Mouse (Mus musculus) urinary bladder, postnatal 10 days (tissue): ENCODE measurements around the gene Dnajb2.
"Not testable (repeated sequence)": the region's sequence is repeated elsewhere in the genome, so short reads cannot be mapped to it uniquely, and the experiment has no call there.

Experiments used
- DNase-seq: peaks from one replicate; pipeline ENCODE4 v3.0.0; 2022; ENCODE audit warnings: low spot score

Gene Dnajb2

DNA sequence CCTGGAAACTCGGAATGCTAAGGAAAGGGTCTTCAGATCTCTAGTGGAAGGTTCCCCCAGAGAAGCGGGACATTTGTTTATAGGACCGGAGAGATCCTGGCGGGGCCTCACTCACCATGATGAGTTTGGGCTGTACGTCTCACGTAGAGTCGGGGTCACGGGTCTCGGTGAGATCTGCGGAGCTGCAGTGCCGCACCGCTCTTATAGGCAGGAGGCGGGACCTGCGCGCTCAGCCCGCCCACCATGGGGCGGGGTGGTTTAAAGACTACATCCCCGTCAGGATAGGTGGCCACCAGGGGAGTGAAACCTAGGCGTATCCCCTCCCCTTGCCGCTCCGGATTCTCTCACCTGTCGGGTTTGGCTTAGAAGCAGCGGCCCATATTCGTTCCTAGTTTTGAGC, 17.1 kb upstream of the Dnajb2 start:
- peak; percentile 60 for DNase-seq

DNA sequence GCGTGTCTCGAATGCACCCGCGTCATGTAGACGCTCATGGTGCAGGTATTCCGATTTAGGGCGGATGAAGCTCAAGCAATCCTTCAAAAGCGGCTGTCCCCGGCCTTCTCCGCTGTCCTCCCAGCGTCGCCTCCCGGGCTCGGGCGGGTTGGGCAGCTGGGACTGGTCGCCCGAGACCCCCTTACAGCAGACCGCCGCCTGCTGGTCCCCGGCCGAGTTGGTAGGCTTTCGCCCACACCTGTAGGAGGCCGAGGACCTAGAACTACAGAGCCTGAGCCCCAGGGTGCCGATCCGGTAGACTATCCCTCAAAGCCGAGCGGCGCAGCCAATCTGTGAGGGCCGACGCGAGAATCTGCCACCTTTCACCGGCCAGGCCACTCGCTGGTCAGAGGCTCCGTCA, 16.7 kb upstream of the Dnajb2 start, which contains the start of gene Tuba4a:
Gene Tuba4a (minus strand): TSS at position 335 of the 400 bp plus-strand sequence.
- DNase-seq = no peak

DNA sequence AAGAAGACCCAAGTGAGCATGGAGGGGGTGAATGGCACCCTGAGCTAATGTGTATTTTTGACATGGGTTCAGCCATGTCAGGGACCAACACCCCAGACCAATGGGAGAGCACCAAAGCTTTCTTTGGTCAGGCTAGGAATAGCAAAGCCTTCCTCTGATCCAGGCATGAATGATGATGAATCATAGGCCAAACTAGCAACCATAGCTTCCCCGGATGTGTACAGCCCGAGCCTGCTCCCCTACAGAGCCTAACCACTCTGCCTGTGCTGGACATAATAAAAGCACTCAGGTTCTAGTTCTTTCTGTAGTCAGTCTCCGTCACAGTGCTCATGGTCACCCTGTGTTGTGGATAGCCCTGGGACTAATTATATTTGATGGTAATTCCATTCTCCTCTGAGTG, 14.7 kb upstream of the Dnajb2 start:
- no peak for DNase-seq

DNA sequence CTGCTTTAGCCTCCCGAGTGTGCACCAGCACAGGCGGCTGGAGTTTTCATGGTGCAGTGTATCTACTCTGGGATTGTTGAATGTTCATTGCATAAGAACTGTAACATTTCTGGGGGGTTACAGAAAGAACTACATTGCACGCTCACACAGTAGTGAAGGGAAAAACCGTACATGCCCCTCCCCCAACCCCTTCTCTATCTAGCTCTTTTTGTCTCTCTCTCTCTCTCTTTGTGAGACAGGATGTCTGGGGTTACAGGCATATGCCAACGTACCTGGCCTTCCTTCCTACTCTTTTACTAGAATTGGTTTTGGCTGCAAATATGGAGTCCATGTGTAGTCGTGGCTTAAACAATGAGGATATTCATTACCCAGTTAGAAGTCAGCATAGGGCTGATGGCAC, 13.3 kb upstream of the Dnajb2 start:
- no peak for DNase-seq

DNA sequence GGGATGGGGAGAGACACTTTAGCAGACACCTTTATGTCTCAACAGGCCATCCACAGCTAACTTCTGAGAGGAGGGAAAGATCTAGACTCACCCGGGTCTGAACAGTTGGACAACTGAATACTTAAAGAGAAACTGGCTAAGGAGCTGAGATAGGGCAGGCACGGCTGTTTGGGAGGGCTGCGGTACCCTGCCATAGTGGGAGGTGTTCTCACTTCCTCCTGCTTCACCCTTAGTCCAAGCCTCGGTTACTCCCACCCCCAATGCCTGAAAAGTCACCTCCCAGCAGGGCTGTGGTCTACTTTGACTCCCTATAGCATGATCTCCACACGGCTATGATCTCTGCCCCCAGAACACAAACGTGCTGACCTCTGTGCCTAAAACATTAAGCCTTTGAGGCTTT, 12.7 kb upstream of the Dnajb2 start:
- DNase-seq = no peak

DNA sequence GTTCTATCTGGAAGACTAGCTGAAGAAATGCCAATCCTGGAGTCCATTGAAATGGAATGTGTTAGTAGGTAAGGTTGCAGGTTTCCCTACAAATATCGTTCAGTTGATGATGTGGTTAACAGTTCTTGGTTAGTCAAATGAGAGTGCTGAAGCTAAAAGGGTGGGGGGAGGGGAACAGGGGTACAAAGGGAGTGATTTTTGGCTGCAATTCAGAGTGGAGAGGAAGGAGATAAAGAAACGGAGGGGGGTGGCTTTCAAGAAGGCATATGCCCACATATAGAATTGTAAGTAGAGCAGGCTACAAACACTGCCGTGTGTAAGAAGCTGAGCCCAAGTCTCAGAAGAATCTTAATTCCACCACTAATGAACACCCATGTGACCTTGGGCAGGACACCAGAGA, 10.7 kb upstream of the Dnajb2 start:
- no peak for DNase-seq

DNA sequence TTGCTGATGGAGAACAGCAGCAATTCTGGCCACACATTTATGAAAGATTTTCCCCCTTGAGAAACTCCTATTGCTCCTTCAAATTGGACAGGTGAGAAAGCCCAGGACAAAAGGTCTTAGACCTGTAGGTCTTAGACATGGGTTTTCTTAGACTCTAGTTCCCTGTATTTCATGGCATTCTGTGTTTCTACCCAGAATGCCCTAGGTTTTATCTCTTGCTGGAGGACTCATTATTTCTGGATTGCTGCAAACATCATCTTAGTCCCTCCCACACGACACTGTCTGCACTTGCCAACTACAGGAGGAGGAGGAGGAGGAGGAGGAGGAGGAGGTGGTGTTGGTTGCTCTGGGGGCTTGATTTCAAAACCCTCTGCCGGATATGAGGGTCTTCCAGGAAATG, 10.1 kb upstream of the Dnajb2 start:
- DNase-seq = no peak

DNA sequence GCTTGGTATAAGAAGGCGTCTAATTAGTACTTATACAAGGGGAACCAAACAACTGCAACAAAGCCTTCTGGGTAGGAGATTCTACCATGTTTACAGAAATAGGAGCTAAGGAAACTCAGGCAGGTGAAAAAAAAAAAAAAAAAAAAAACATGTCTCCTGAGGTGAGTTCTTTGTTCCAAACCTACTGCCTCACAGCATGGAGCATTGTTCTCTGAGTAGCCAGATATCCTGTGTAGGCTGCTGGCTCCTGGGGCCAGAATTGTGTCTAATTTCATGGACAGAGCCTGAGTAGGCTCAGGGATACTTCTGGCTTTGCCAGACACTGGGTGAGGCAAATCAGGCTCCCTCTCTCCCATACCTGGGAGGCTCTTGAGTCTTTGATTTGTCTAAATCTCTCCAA, 8.6 kb upstream of the Dnajb2 start:
- no peak for DNase-seq

DNA sequence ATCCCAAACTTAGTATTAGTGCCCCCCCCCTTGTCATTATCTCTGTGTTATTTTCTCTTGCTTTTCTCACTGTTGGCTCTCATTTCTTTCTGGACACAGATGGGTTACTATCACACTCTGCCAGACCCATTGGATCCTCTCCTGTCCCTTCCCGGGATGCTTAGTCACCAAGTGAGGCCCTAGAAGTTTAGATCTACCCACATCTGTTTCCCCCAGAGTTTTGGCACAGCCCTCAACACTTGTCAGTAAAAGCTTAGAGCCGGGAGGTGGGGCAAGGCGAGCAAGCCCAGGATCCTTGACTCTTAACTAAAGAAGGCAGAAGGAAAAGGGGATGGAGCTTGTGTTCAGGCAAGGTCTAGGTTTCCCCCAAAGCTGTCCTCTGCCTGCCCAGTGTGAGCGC, 7.0 kb upstream of the Dnajb2 start:
- DNase-seq = no peak

DNA sequence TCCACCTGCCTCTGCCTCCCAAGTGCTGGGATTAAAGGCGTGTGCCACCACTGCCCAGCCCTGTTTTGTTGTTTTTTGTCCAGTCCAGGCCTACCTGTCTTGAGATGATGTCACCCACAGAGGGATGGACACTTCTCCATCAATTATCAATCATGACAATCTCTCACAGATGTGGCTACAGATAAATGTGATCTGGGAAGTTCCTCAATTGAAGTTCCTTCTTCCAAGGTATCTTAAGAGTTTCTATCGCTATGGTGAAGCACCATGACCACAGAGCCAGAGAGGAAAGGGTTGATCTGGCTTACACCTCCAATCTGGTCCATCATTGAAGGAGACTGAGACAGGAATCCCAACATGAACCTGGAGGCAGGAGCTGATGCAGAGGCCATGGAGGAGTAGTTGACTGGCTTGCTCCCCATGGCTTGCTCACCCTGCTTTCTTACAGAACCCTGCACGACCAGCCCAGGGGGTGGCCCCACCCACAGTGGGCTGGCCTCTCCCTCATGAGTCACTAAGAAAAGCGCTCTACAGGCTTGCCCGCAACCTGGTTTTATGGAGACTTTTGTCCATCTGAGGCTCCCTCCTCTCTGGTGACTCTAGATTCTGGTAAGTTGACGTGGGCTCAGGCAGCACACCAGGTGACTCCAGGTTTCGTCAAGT, 5.7 kb upstream of the Dnajb2 start:
- no peak for DNase-seq

DNA sequence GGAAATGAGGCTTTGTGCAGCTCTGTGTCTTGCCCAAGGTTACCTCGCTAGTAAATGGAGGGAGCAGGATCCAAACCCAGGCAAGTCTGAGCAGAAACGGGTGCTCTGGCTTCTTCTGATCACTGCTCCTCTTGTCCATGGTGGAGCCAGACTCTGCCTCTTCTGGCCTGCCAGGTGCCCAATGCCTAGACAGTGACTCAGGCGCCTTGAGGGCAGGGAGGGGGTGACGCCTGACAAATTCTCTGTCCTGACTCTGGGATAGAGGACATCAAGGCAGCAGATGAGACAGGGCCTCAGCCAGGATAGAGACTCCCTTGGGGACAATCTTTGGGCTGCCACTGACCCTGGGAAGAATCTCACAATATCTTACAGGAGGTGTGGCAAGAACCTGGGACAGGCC, 5.0 kb upstream of the Dnajb2 start:
- DNase-seq = no peak

DNA sequence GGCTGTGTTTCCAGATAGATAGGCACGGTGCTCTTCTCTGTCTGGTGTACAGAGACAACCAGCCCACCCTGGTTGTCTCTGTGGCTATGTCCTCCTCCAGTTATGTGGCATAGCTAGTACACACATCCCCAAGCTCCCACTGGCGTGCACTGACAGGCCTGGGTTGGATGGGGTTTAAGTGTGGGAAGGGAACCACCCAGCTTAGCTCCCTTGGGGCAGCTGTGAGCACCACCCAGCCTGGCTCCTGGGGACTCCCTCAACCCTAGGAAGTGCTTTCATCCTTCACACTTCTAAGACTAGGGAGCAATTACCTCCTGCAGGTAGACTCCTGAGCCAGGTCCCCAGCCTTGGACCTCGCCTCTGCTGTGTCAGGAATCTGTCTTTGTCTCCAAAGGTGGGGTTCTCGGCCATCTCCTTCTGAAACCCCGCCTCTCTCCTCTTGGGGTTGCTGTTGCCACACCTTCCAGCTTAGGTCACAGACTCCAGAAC, 4.5 kb upstream of the Dnajb2 start, which contains the start of gene A630095N17Rik:
Gene A630095N17Rik (minus strand): TSS at position 439 of the 489 bp plus-strand sequence.
- DNase-seq = no peak

DNA sequence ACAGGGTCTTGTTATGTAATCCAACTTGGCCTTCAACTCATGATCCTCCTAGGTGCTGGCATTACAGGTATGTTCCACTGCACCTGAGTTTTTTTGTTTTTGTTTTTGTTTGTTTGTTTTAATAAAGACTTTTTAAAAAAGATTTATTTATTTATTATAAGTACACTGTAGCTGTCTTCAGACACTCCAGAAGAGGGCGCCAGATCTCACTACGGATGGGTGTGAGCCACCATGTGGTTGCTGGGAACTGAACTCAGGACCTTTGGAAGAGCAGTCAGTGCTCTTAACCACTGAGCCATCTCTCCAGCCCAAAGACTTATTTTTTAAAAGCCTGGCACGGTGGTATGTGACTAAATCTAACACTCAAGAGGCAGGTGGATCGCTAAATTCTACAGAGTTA, 3.7 kb upstream of the Dnajb2 start:
- DNase-seq = not testable (repeated sequence)

DNA sequence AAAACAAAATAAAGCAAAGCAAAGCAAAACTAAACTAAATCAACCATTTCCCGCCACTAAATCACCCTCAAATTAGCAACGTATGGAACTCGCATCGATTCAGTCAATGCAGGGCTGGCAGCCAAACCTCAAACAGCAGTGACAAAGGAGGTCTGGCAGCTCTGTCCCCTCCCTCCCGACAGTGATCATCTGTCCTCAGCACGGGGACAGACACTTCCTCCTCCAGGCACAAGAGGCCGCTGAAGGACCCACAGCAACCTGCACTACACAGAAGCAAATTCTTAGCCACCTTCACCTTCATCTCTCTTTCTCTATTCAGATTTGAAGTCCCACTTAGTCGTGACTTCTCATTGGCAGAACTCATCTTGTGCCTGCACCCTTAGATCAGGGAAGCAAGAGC, 1.6 kb upstream of the Dnajb2 start:
- DNase-seq = no peak

DNA sequence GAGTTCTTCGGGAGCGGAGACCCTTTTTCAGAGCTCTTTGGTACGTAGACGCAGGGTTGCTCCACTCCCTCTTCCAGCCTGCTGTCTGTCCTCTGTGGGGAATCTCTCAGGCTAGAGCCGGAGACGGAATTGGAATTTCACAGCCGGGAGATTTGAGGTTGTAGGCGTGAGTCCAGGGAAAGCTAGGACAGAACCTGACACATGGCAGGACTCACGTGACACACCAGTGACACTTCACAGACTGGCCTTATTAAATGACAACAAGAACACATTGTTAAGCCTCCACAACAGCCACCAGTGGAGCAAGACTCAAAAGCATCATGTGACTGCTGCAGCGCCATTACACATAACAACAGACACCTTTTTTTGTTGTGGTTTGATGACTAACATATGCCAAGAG, 3.4 kb downstream of the Dnajb2 start:
- DNase-seq = no peak

DNA sequence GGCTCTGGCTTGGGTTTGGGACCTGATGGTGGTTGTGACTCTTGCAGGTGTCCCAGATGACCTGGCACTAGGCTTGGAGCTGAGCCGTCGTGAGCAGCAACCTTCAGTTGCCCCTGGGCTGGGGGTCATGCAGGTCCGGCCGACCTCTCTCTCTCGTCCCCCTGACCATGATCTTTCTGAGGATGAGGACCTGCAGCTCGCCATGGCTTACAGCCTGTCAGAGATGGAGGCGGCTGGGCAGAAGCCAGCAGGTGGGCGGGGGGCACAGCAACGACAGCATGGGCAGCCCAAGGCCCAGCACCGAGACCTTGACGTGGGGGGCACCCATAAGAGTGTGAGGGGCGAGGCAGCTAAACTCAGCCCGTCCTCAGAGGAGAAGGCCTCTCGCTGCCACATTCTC, 7.2 kb downstream of the Dnajb2 start:
- no peak for DNase-seq

DNA sequence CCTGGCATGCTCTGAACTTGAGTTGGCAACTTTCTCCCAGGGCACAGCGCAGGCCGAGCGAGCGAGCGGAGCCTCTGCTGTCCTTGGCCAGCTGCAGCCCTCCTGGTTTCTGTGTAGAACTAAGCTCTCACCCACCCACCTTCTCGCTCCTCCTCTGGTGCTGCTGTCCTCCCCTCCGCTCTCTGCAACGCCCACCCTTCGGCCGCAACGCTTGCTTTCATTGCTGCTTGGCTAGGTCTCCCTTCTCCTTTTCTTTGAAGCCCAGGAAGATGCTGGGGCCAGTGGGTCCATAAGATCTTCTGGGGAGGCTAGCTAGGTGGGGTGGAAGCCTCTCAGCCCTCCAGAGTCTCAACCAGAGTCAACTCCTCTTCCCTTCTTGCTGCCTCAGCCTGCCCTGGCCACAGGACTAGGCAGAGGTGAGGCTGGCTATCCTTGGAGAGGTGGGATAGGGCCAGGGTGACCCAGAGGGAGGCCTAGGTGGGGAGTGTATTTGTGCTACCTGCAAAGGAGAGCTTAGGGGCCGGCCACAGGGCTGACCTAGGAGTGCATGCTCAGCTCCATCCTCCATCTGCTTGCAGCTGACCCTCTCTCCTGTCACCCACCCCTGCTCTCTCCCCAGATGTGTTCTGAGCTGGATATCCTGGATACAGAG, 8.1 kb downstream of the Dnajb2 start:
- no peak for DNase-seq

DNA sequence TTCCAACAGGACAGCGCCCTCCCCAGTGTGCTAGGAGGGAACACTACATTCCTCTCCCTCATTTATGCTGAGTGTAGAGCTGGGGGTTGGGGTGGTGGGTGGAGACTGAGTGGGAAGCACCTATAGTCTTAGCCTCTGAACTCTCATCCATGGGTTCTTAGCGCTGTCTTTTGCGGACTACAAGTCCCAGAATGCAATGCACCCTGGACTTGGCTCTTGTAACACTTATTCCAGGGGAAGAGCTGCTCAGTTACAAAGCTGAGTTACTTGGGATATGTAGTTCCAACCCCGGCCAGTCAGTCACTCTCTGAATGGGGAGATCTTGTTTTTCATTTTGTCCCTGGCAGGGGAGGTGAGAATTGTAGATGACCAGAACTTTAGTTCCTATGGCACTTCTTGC, 8.6 kb downstream of the Dnajb2 start:
- no peak for DNase-seq

DNA sequence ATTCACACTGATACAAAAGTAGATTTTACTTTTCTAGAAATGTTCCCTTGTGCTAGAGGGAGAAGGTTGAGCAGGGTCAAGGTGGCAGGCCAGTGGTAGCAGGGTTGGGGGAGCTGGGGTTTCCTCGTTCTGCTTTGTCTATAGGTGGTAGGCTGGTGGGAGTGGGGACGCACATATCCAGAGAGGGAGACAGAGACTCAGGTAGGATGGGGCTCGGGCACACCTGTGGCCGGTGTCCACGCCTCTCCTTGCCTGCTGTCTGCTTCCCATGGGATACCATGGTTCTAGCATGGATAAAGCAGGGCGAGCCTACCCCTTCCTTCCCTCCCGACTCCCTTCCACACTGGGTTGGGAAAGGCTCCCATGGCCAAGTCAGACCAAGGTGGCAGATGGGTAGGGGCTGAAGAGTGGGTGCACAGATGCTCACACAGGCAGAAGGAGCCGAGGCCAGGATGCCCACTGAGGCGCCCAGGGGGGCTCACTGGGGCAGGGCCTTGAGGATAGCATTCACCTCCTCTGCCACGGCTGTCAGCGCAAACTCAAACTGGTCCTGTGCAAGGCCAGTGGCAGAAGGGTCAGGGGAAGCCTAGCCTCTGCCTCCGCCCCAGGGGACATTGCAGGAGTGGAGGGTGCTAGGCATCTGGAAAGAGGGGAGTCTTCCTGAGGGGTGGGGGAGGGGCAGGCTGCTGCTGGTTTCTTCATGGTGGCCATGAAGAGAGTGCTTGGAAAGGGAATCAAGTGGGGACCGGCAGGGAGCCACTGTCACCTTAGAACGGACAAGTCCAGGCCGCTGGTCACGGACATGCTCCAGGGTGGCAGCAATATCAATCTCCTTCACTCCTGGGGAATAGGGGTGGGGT, 11.1 kb downstream of the Dnajb2 start:
- DNase-seq = no peak

DNA sequence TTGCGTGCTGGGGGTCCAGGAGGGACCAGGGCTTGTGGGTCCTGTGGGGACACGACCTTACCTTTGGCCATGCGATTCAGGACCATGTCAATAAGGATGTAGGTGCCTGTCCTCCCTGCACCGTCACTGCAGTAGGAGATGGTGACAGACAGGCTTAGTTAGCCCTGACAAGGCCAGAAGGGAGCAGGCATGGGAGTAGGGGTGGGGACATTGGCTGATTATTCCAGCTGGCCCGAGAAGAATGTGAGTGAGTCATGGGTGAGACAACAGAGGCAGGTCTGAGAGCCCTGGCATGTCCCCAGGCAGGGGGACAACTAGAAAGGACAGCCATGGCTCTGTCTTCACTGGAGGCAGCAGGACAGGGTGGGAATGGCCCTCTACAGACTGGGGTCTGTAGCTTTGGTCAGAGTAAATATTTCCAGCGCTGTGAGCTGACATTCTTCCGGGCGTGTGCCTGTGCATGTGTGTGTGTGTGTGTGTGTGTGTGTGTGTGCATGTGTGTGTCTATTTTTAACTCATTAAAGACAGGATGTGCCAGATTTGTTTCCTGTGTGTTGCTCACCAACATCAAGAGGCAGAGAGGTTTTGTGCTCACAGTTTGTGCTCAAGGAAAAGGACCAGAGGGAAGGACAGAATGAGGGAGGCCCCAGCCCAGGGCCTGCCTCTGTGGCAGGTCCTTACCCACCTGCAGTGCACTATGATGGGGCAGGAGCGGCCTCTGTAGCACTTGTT, 12.0 kb downstream of the Dnajb2 start:
- no peak for DNase-seq

DNA sequence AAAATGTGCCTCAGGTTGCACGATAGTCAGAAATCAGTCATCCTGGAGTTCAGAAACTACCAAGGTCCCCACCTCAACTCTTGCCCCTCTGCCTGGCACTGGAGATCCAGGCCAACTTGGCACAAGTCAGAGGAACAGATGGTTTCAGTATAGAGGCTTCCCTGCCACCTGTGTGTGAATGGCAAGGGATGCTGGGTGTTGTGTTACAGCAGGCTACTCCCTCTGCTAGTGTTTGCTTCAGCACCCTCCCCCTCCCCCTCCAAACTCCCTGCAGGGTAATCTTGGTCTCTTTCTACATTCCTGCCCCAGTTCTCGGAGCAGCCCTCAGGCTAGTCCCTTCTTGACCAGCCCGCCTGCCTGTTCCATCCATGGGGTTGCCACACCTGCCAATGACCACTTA, 14.3 kb downstream of the Dnajb2 start:
- DNase-seq = no peak
